Mouse (Mus musculus) cortical plate, adult 2 months (tissue): ENCODE results near the gene Fermt2.

Experiments
- CTCF ChIP-seq: fragments of 200-500 bp; IDR thresholded peaks from 2 replicates; pipeline ENCODE4 v1.5.1; 2011; ENCODE audit warnings: mild to moderate bottlenecking, control low read depth, low read length; ENCODE audit not compliant: insufficient read depth; ENCODE audit errors: extremely low read depth
- POLR2A ChIP-seq: fragments of 200-500 bp; IDR thresholded peaks from 2 replicates; pipeline ENCODE4 v1.6.1; 2011; ENCODE audit warnings: mild to moderate bottlenecking, low read length, control low read depth; ENCODE audit not compliant: insufficient read depth; ENCODE audit errors: extremely low read depth

GRCm38 (mm10) chr14:45548118-45548517, 18.2 kb upstream of the Fermt2 start:
- TF ChIP-seq CTCF (no peak), POLR2A (no peak)
